Mouse (Mus musculus): ENCODE measurements at regions not wholly inside any gene's neighbourhood (a gene's known extent, or its start where the extent isn't known, plus 50 kb on each side); places are given as distances from the start of the nearest gene placed in this dataset.
A peak's percentile ranks its signal among the peaks of the same experiment; 100 is the strongest.
"Not testable (repeated sequence)": the region's sequence is repeated elsewhere in the genome, so short reads cannot be mapped to it uniquely, and the experiment has no call there.

DNA sequence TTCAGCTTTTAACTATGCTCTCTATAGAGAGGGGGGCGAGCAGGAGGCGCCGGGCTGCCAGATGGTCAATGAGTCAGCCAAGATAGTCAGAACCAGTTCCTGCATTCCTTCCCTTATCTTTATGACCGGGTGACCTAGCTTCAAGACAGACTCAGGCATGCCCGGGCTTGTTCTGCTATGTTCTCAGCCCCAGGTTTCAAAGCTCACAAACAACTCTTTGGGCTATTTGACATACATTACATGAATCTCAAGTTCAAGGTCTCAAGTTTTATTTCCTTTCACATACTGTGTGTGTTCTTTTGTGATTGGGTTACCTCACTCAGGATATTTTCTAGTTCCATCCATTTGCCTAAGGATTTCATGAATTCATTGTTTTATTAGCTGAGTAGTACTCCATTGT, 265.8 kb upstream of the Fmr1 start:
- H3K9me3 ChIP-seq; H3K4me2 ChIP-seq (replicated peaks); H3K27ac ChIP-seq; H3K4me3 ChIP-seq (replicated peaks); H3K36me3 ChIP-seq; H3K4me1 ChIP-seq (replicated peaks); H3K27me3 ChIP-seq (replicated peaks); H3K9ac ChIP-seq: not testable (repeated sequence)
- WGBS: 69% methylated on average over 5 of the region's 5 CpGs
- peak; percentile 31; the same call in 1 of the 2 replicates for ATAC-seq

GRCm38 (mm10) chrX:68422201-68422600, 256.1 kb upstream of the Fmr1 start:
- H3K4me1 ChIP-seq (replicated peaks): no peaks in the 10 kb centered on the region
- H3K4me3 ChIP-seq (replicated peaks): no peak overlapping the region
- H3K27ac ChIP-seq: no peak overlapping the region
- H3K36me3 ChIP-seq: no peaks in the 10 kb centered on the region
- no peaks in the 10 kb centered on the region for H3K27me3 ChIP-seq (replicated peaks)
- no peak overlapping the region for H3K4me2 ChIP-seq (replicated peaks)
- no peak overlapping the region for H3K9ac ChIP-seq
- no peaks in the 10 kb centered on the region for H3K9me3 ChIP-seq
- no peak for ATAC-seq
